Mouse (Mus musculus) liver, adult 2 months (tissue): Measurements from ENCODE around the gene Myod1.

Experiments
- CTCF ChIP-seq: fragments of 200-500 bp; IDR thresholded peaks from 2 replicates; pipeline ENCODE4 v1.5.1; 2011; ENCODE audit warnings: low read depth, low read length, control low read depth
- POLR2A ChIP-seq: fragments of 200-500 bp; IDR thresholded peaks from 2 replicates; pipeline ENCODE4 v1.6.1; 2011; ENCODE audit warnings: low read length, control low read depth; ENCODE audit not compliant: insufficient read depth; ENCODE audit errors: extremely low read depth

- no peak for TF ChIP-seq POLR2A
- TF ChIP-seq CTCF = no peak
Measured at GRCm38 (mm10) chr7:46403616-46404485, 27.6 kb downstream of the Myod1 start.
